Mouse (Mus musculus) spleen, adult 2 months (tissue): ENCODE results near the gene Lpp. TPM values are rescaled to one million over a fixed set of nuclear protein-coding genes. Genes with fewer than 3 reads are reported as not detected.

ENCODE experiments used
- DNase-seq, 2 experiments: peaks; one replicate each; pipeline versions ENCODE4 v3.0.0 to v3.0.0-alpha.2; 2012 to 2021; ENCODE audit warnings: low spot score in 2 of 2, low read depth in 1 of 2
- H3K27ac ChIP-seq: fragments of 200-500 bp; 2 replicates; pipeline ENCODE4 v1.5.1; 2012; ENCODE audit warnings: low read length, inconsistent platforms; ENCODE audit not compliant: insufficient read depth
- H3K27me3 ChIP-seq: fragments of 200-500 bp; 2 replicates; pipeline ENCODE4 v1.6.1; 2012; ENCODE audit warnings: mild to moderate bottlenecking, moderate library complexity, low read length, inconsistent platforms; ENCODE audit not compliant: control insufficient read depth, insufficient read depth
- H3K36me3 ChIP-seq: fragments of 200-500 bp; 2 replicates; pipeline ENCODE4 v1.6.1; 2012; ENCODE audit warnings: mild to moderate bottlenecking, low read length, inconsistent platforms; ENCODE audit not compliant: control insufficient read depth, insufficient read depth
- H3K4me1 ChIP-seq: fragments of 200-500 bp; 2 replicates; pipeline ENCODE4 v1.6.1; 2011; ENCODE audit warnings: inconsistent platforms; ENCODE audit not compliant: control insufficient read depth, insufficient read depth, insufficient read length
- H3K4me3 ChIP-seq: fragments of 200-500 bp; 2 replicates; pipeline ENCODE4 v1.5.1; 2011; ENCODE audit warnings: mild to moderate bottlenecking, inconsistent platforms; ENCODE audit not compliant: insufficient read depth, insufficient read length; ENCODE audit errors: extremely low read depth
- CTCF ChIP-seq: fragments of 200-500 bp; IDR thresholded peaks from 2 replicates; pipeline ENCODE4 v1.5.1; 2011; ENCODE audit warnings: mild to moderate bottlenecking, inconsistent platforms; ENCODE audit not compliant: insufficient read depth, insufficient read length, insufficient replicate concordance; ENCODE audit errors: extremely low read depth
- POLR2A ChIP-seq: fragments of 200-500 bp; IDR thresholded peaks from 2 replicates; pipeline ENCODE4 v1.6.1; 2011; ENCODE audit warnings: low read depth, low read length, inconsistent platforms
- WGBS: fragments of 180-500 bp; shearing (Covaris S2); methylation state at CpG from one replicate; pipeline ENCODE4 v1.1.7; 2018; 5-methylcytosine and 5-hydroxymethylcytosine counted together
- polyA plus RNA-seq: library from polyadenylated mRNA; depleted of rRNA; stranded (reverse); fragments of >200 nt; gene quantifications from 2 replicates; pipeline ENCODE4 v1.2.3, GENCODE M21; 2012

The Lpp gene
- polyA plus RNA-seq, 1 experiment = 8.2 TPM

DNA sequence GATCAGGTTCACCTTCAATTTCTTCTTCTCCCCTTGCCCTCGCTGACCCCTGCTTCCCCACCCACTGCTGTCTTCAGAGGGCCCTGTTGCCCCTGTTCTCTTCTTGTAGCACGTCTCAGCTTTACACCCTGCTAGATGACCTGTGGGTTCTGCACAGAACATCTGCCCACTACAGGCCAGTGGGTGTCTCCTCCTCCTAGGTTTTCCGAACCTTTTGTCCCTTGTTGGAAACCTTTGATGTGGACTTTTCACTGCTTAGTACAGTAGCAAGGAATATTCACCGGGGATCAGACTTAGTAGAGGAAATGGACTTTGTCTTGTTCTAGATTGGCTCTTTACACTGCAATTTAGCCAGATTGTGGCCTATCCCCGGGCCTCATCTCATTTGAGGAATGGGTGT lies 71.1 kb downstream of the Lpp start:
- TF ChIP-seq CTCF = no peak
- TF ChIP-seq POLR2A = no peak
- DNase-seq = no peak
- Histone ChIP-seq H3K27ac (no peak overlapping the region), H3K4me1 (peaks cover 7% of the 10 kb centered on the region; the same call in 1 of the 2 replicates), H3K27me3 (no peaks in the 10 kb centered on the region), H3K4me3 (no peak overlapping the region), H3K36me3 (no peaks in the 10 kb centered on the region)
- 94% methylated on average over 5 of the region's 5 CpGs for WGBS

DNA sequence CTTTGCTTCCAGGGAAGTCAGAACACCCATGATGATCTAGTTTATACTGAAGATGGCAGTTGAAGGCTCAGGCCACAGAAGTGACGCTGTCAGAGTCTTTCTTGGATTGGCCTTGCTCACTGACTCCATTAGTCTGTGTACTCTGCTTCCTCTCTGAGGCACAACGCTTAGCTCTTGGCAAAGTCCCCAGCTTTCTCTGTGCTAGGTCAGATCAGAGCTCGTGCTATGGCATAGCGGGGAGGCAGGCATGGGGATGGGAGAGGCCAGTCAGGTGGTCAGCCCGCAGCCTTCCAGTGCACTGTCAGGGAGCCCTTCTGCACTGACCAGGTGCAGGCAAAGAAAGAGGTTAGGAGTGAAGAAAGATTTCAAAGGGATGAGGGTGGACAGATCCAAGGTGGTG lies 72.3 kb downstream of the Lpp start:
- Histone ChIP-seq H3K4me3 (no peak overlapping the region), H3K27ac (no peak overlapping the region), H3K36me3 (no peaks in the 10 kb centered on the region), H3K27me3 (no peaks in the 10 kb centered on the region), H3K4me1 (peaks cover 7% of the 10 kb centered on the region; the same call in 1 of the 2 replicates)
- TF ChIP-seq CTCF = no peak
- no peak for TF ChIP-seq POLR2A
- no peak for DNase-seq
- 84% methylated on average over 5 of the region's 5 CpGs for whole genome bisulfite sequencing

GRCm38 (mm10) chr16:24467544-24468290 lies 74.4 kb downstream of the Lpp start:
- DNase-seq = peak; percentile 59 to 68
- WGBS = 58% methylated on average over 17 of the region's 17 CpGs
- Histone ChIP-seq H3K4me3 (no peak overlapping the region), H3K36me3 (no peaks in the 10 kb centered on the region), H3K27ac (no peak overlapping the region), H3K4me1 (peaks cover 7% of the 10 kb centered on the region; the same call in 1 of the 2 replicates), H3K27me3 (no peaks in the 10 kb centered on the region)
- no peak for TF ChIP-seq POLR2A
- no peak for TF ChIP-seq CTCF

GRCm38 (mm10) chr16:24469313-24469712 lies 76.0 kb downstream of the Lpp start:
- H3K27me3 ChIP-seq = no peaks in the 10 kb centered on the region
- 89% methylated on average over 3 of the region's 3 CpGs for WGBS
- no peaks in the 10 kb centered on the region for H3K36me3 ChIP-seq
- DNase-seq = no peak
- no peak for TF ChIP-seq POLR2A
- no peak for TF ChIP-seq CTCF
- no peak overlapping the region for H3K27ac ChIP-seq
- H3K4me3 ChIP-seq = no peak overlapping the region
- peaks cover 7% of the 10 kb centered on the region; the same call in 1 of the 2 replicates for H3K4me1 ChIP-seq

GRCm38 (mm10) chr16:24470601-24471000 lies 77.3 kb downstream of the Lpp start:
- H3K4me1 ChIP-seq = peaks cover 9% of the 10 kb centered on the region; the same call in 1 of the 2 replicates
- WGBS = 94% methylated on average over 1 of the region's 1 CpGs
- no peak for DNase-seq
- no peaks in the 10 kb centered on the region for H3K27me3 ChIP-seq
- H3K36me3 ChIP-seq = no peaks in the 10 kb centered on the region
- H3K27ac ChIP-seq = no peak overlapping the region
- no peak for TF ChIP-seq CTCF
- no peak for TF ChIP-seq POLR2A
- H3K4me3 ChIP-seq = no peak overlapping the region

DNA sequence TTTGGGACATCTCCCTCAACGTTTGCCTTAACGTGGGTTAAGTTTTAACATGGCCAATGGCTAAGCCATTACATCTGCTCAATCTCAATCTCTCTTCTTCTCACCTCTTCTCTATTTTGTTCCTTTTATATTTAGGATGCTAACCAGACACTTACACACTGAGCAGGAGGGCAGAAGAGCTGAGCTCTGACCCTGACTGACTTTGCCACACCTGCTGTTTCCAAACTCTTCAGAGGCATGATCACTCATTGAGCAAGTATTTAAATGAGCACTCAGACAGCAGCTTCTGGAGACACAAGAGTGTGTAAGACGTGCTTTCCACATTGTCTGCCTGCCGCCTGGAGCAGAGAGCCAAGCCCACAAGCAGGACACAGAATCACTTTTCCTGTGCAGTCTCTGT lies 77.7 kb downstream of the Lpp start:
- WGBS = 85% methylated on average over 4 of the region's 4 CpGs

DNA sequence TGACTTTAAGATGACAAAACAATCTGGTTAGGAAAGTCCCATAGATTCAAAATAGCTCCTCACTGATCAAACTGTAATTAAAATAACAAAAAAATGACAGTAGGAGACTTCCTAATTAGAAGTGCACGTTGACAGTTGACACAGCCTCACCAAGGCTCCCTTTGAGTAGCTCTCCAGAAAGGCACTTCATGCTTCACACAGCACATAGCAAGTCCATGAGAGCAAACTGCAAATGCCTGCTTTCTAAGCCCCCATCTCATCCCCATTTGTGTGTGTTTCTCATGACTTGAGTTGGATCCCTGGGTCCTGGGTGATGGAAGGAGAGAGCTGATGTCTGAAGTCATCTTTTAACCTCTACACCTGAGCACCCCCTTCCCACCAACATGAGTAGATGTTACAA lies 78.5 kb downstream of the Lpp start:
- TF ChIP-seq CTCF = no peak
- no peak for TF ChIP-seq POLR2A
- peaks cover 9% of the 10 kb centered on the region; the same call in 1 of the 2 replicates for H3K4me1 ChIP-seq
- DNase-seq = no peak
- WGBS = 74% methylated on average over 1 of the region's 1 CpGs
- H3K27me3 ChIP-seq = no peaks in the 10 kb centered on the region
- H3K27ac ChIP-seq = no peak overlapping the region
- H3K36me3 ChIP-seq = no peaks in the 10 kb centered on the region
- no peak overlapping the region for H3K4me3 ChIP-seq

More for the DNA sequence above, 77.7 kb downstream of the Lpp start:
- no peaks in the 10 kb centered on the region for H3K27me3 ChIP-seq
- no peaks in the 10 kb centered on the region for H3K36me3 ChIP-seq
- no peak for DNase-seq
- H3K4me1 ChIP-seq = peaks cover 9% of the 10 kb centered on the region; the same call in 1 of the 2 replicates
- no peak for TF ChIP-seq POLR2A
- TF ChIP-seq CTCF = no peak
- H3K4me3 ChIP-seq = no peak overlapping the region
- no peak overlapping the region for H3K27ac ChIP-seq
